Mouse (Mus musculus): Measurements from ENCODE around the gene Gm20715. TPM values are rescaled to one million over a fixed set of nuclear protein-coding genes. Genes with fewer than 3 reads are reported as not detected.

The Gm20715 gene
- polyA plus RNA-seq (2017; shearing (Covaris generic)): not detected

GRCm38 (mm10) chr7:6410043-6410442 is at the start of gene Gm20715:
Gene Gm20715, plus strand, starts transcription at chr7:6410277.

DNA sequence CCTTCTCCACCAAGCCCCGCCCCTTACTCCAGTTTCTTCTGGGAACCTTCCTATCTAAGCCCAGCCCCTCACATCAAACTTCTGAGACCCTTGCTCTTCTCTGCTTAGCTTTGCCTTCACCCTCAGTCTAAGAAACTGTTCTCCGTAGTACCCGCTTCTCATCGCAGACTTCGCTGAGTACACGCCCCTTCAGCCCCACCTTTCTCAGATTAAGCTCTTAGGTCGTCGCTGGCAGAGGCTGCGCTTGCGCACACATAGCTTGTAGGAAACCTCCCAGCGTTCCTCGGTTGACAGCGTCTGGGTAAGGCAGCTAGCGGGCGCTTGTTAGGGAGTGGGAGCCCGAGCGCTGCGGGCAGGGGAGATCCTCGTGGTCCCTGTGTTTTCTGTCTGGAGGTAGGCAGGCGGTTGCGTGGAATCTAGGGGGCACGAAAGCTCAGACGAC is 47.0 kb upstream of the Gm20715 start, which contains the start of gene Zfp78:
Gene Zfp78 (plus strand): TSS at position 234 of the 442 bp plus-strand sequence.

DNA sequence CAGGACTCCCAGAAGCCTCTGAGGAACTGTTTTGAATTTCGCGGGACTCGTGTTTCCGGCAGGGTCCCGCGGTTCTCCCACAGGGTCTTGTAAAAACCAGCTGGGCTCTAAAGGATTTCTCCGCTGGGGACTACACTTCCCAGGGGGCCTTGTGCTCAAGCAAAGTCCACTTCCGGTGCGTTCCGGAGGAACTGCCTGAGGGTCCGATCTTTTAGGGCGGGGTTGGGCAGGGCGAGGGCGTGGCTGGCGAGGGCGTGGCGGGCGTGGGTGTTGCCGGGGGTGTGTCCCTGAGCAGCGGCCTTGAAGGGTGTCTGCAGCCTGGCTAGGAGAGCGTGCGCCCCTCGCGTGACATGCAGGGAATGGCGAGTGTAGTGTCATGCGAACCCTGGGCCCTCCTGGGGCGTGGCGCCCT is 27.0 kb upstream of the Gm20715 start, which contains the start of gene Zfp28:
Gene Zfp28 (plus strand): TSS at position 252 of the 412 bp plus-strand sequence.

DNA sequence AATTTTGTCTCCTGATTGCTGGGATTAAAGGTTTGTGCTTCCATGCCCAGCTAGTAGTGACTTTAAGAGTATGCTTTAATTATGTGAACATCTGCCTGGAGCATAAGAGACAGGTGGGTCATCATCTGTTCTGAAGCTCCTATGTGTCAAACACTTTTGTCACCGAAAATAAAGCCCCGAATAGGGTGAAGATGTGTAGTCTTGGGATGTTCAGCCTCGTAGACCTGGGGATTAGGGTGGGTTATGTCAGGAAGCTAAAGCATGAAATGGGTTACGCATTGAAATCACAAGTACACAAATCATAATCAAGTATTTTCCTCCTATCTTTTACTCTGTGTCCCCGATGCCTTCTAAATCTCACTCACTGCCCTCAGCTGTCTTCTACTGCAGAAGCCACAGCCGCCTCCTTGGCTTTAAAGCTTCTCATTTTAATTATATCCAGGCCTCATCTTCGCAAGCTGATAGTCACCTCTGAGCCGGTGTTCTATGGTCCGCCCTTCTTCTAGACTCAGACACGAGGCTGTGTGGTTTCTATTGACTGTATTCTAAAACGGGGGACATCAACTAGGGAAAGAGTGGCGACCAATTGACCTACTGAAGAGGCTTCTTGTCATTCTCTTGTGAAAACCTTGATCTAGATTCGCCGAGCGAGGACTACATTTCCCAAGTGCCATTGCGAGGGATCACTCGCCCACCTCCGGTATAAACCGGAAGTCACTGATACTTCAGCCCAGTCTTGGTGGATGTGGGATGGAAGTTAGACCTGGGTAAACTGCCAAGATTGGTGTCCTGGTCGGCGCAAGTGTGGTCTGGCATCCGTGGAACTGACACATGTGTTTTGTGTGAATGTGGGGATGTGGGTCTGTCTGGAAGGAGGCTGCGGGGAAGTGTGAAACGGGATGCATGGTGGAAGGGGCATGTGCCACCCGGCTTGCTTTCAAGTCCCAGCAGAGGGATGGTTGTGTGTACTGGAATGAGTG is 11.8 kb upstream of the Gm20715 start, which contains the start of gene Smim17:
Gene Smim17 (plus strand): TSS at position 720 of the 980 bp plus-strand sequence.

GRCm38 (mm10) chr7:6438388-6438787 is 28.3 kb downstream of the Gm20715 start, which contains the start of gene Olfr1344:
Gene Olfr1344, plus strand, starts transcription at chr7:6438688.

DNA sequence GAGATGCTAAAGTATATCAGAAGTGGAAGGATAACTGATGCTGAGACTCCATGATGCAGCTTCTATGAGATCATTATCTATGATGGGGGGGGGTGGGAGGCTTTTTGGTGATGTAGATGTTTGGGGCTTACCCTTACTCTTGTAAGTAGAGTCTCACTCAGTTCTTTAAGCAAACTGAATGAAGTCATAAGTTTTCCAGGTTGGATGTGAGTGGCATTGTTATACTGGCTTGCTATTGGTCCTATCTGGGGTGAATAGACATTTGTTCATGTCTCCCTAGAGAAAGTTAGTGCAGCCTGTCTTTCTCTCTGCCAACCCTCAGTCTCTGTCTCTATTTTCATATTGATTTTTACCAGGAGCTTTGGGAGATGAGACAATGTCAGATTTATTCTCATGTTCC is 45.8 kb downstream of the Gm20715 start, which contains the start of gene Olfr1336:
Gene Olfr1336 (plus strand): TSS at position 301 of the 400 bp plus-strand sequence.

GRCm38 (mm10) chr7:6466951-6467350 is 56.9 kb downstream of the Gm20715 start, which contains the start of gene Olfr1346:
Gene Olfr1346, plus strand, starts transcription at chr7:6467101.

DNA sequence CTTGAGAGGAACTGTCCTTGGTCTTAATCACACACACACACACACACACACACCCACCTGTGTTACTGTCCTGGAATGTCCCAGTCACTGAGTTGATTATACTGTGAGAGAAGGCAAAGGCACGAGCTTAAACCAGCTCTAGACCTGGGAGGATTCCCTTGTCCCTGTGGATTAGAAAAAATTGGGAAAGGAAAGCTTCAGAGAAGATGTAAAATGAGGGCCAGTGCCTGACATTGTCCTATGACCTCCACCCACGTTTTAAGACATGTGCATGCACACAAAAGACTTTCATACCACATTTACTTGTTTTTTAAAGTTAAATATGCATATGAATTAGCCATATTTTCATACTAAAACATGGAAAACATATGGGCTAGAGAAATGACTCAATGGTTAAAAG is 76.8 kb downstream of the Gm20715 start, which contains the start of gene Olfr5:
Gene Olfr5 (minus strand): TSS at position 101 of the 400 bp plus-strand sequence.

Other genes starting within 250 kb of the Gm20715 start
- 24.7 TPM for gene Zfp444, start 238.1 kb upstream of the Gm20715 start, polyA plus RNA-seq (2017; shearing (Covaris generic))
- gene Galp, start 213.2 kb upstream of the Gm20715 start, polyA plus RNA-seq (2017; shearing (Covaris generic)): not detected
- gene Zscan5b, start 188.0 kb upstream of the Gm20715 start, polyA plus RNA-seq (2017; shearing (Covaris generic)): not detected
- not detected for gene Epp13, start 157.6 kb upstream of the Gm20715 start, polyA plus RNA-seq (2017; shearing (Covaris generic))
- gene Zfp667, start 123.7 kb upstream of the Gm20715 start, polyA plus RNA-seq (2017; shearing (Covaris generic)): 4.7 TPM
- 0.31 TPM for gene Zfp583, start 79.0 kb upstream of the Gm20715 start, polyA plus RNA-seq (2017; shearing (Covaris generic))
- 0.24 TPM for gene Gm3854, start 66.5 kb upstream of the Gm20715 start, polyA plus RNA-seq (2017; shearing (Covaris generic))
- 2.4 TPM for gene Zfp78, start 47.0 kb upstream of the Gm20715 start, polyA plus RNA-seq (2017; shearing (Covaris generic))
- 9.6 TPM for gene Zfp28, start 27.0 kb upstream of the Gm20715 start, polyA plus RNA-seq (2017; shearing (Covaris generic))
- gene Smim17, start 11.6 kb upstream of the Gm20715 start, polyA plus RNA-seq (2017; shearing (Covaris generic)): not detected
- gene Olfr1344, start 28.4 kb downstream of the Gm20715 start, polyA plus RNA-seq (2017; shearing (Covaris generic)): not detected
- gene Olfr1336, start 45.9 kb downstream of the Gm20715 start, polyA plus RNA-seq (2017; shearing (Covaris generic)): 0.09 TPM
- not detected for gene Olfr1346, start 56.8 kb downstream of the Gm20715 start, polyA plus RNA-seq (2017; shearing (Covaris generic))
- gene Olfr5, start 76.7 kb downstream of the Gm20715 start, polyA plus RNA-seq (2017; shearing (Covaris generic)): not detected
- not detected for gene Olfr1347, start 89.5 kb downstream of the Gm20715 start, polyA plus RNA-seq (2017; shearing (Covaris generic))
- gene Olfr1348, start 98.5 kb downstream of the Gm20715 start, polyA plus RNA-seq (2017; shearing (Covaris generic)): not detected
- not detected for gene Olfr1349, start 112.7 kb downstream of the Gm20715 start, polyA plus RNA-seq (2017; shearing (Covaris generic))
- not detected for gene Olfr1350, start 154.6 kb downstream of the Gm20715 start, polyA plus RNA-seq (2017; shearing (Covaris generic))